Mouse (Mus musculus) liver, embryonic 14.5 days (tissue): ENCODE measurements around the gene Cisd3. TPM values are rescaled to one million over a fixed set of nuclear protein-coding genes. Genes with fewer than 3 reads are reported as not detected.

Experiments
- ATAC-seq: fragments of 200-750 bp; cut with Nextera tagmentation; 2 replicates; pipeline ENCODE4 v1.8.0; 2017; ENCODE audit warnings: moderate number of reproducible peaks, mild to moderate bottlenecking, moderate library complexity; ENCODE audit not compliant: insufficient read depth
- DNase-seq, 3 experiments: peaks; one replicate each; pipeline ENCODE4 v3.0.0-alpha.2; 2012 to 2013; ENCODE audit warnings: low read depth in 3 of 3, low spot score in 3 of 3
- H3K27ac ChIP-seq: fragments of 300-500 bp; sonication (generic); 2 replicates; pipeline ENCODE4 v1.5.1; 2014; ENCODE audit warnings: moderate library complexity, mild to moderate bottlenecking, control low read depth, inconsistent platforms
- H3K27me3 ChIP-seq: fragments of 300-500 bp; sonication (generic); 2 replicates; pipeline ENCODE4 v1.6.1; 2014; ENCODE audit warnings: mild to moderate bottlenecking, low read length, moderate library complexity; ENCODE audit not compliant: control insufficient read depth, insufficient read depth
- H3K36me3 ChIP-seq: fragments of 300-500 bp; sonication (generic); replicated peaks from 2 replicates; pipeline ENCODE4 v1.6.1; 2014; ENCODE audit warnings: low read depth; ENCODE audit not compliant: control insufficient read depth, insufficient read depth
- H3K4me1 ChIP-seq, 2 experiments: fragments of 200-500 bp in 1 of 2; fragments of 300-500 bp in 1 of 2; sonication (generic) in 1 of 2; replicated peaks; 2 replicates each; pipeline ENCODE4 v1.6.1; 2012 to 2014; ENCODE audit warnings: antibody characterized with exemption in 1 of 2, inconsistent platforms in 1 of 2, low read length in 1 of 2; ENCODE audit not compliant: control insufficient read depth in 2 of 2, insufficient read depth in 2 of 2
- H3K4me2 ChIP-seq: fragments of 300-500 bp; sonication (generic); 2 replicates; pipeline ENCODE4 v1.6.1; 2014; ENCODE audit warnings: low read depth, mild to moderate bottlenecking, control low read depth, moderate library complexity
- H3K4me3 ChIP-seq, 2 experiments: fragments of 200-500 bp in 1 of 2; fragments of 300-500 bp in 1 of 2; sonication (generic) in 1 of 2; 2 replicates each; pipeline ENCODE4 v1.5.1; 2012 to 2014; ENCODE audit warnings: low read depth in 2 of 2, low read length in 2 of 2, mild to moderate bottlenecking in 2 of 2, control low read depth in 1 of 2, inconsistent platforms in 1 of 2, moderate library complexity in 1 of 2; ENCODE audit not compliant: insufficient read depth in 1 of 2
- H3K9ac ChIP-seq: fragments of 300-500 bp; sonication (generic); replicated peaks from 2 replicates; pipeline ENCODE4 v1.6.1; 2014; ENCODE audit warnings: mild to moderate bottlenecking, control low read depth, moderate library complexity
- H3K9me3 ChIP-seq: fragments of 300-500 bp; sonication (generic); 2 replicates; pipeline ENCODE4 v1.6.1; 2016; ENCODE audit warnings: low read length, mixed read lengths; ENCODE audit not compliant: control insufficient read depth
- CTCF ChIP-seq: IDR thresholded peaks from 2 replicates; pipeline ENCODE4 v1.5.1; 2016; ENCODE audit warnings: antibody characterized with exemption, low read depth, control low read depth
- EP300 ChIP-seq: IDR thresholded peaks from 2 replicates; pipeline ENCODE4 v1.6.1; 2016; ENCODE audit warnings: antibody characterized with exemption, low read depth
- WGBS: fragments of 180-500 bp; shearing (Covaris S2); extraction: QIAGEN DNeasy Blood & Tissue Kit; methylation state at CpG from one replicate; pipeline ENCODE4 v1.1.7; 2014; ENCODE audit not compliant: insufficient replicate concordance; 5-methylcytosine and 5-hydroxymethylcytosine counted together
- polyA plus RNA-seq, 2 experiments: library from polyadenylated mRNA; depleted of rRNA in 1 of 2; stranded (reverse) in 1 of 2; unstranded in 1 of 2; fragments of >200 nt; fragmentation: Nextera tagmentation in 1 of 2; extraction: Ambion mirVana in 1 of 2; gene quantifications; 2 replicates each; pipeline versions ENCODE4 v1.2.1 to v1.2.3; 2012 to 2014

Gene Cisd3
- polyA plus RNA-seq, 2 experiments, result 4.9 to 10.0 TPM

DNA sequence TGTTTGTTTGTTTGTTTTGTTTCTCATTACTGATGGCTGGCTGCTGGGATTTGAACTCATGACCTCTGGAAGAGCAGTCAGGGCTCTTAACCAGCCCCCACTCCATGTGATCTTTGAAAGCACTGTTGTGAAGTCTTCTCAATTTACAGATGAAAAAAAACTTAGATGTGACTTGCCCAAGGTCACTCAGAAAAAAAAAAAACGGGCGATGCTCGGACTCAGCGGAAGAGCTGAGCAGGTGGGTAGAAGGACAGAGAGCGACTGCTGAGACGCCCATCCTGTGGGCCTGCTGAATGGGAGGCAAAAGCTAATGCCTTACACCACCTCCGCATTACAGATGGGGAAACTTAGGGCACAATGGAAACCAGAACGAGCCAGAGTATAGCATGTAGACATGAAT is 11.0 kb downstream of the Cisd3 start:
- no peak overlapping the region for H3K27ac ChIP-seq
- no peak overlapping the region for H3K4me2 ChIP-seq
- DNase-seq (no peak), ATAC-seq (no peak)
- 71% methylated on average over 8 of the region's 8 CpGs for WGBS
- no peak overlapping the region for H3K4me3 ChIP-seq
- no peaks in the 10 kb centered on the region for H3K9me3 ChIP-seq
- H3K4me1 ChIP-seq, result peaks cover 0 to 6% of the 10 kb centered on the region in 2 experiments; a peak in 2 of 4 replicates
- H3K36me3 ChIP-seq, result no peaks in the 10 kb centered on the region
- no peak overlapping the region for H3K9ac ChIP-seq
- H3K27me3 ChIP-seq, result peaks cover 40% of the 10 kb centered on the region
- no peak for TF ChIP-seq EP300
- TF ChIP-seq CTCF, result no peak

DNA sequence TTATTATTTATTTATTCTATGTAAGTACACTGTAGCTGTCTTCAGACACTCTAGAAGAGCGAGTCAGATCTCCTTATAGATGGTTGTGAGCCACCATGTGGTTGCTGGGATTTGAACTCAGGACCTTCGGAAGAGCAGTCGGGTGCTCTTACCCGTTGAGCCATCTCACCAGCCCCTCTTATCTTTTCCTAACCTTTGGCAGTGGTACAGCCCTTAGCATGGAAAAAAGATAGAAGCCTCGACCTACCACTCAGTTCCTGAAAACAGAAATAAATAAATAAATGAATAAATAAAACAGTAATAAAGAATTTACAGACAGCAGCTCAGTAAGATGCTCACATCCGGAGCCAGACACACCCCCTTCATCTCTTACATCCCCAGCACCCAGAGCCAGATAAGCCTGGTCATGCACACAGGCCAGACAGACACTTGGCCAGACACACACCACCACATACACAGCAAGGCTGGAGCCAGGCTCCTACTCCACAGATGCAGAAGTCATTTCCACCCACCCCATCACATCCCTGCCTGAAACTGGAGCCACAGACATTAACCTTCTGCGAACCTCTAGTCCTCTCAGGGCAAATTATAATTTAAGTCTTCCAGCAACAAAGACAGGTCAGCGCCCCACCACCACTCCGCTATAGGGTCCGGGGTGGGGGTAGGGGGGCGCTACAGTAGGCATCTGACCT is 11.7 kb downstream of the Cisd3 start:
- no peak for ATAC-seq
- DNase-seq, result no peak
- Histone ChIP-seq H3K4me1 (peaks cover 0 to 10% of the 10 kb centered on the region in 2 experiments; a peak in 2 of 4 replicates), H3K9me3 (no peaks in the 10 kb centered on the region), H3K9ac (no peak overlapping the region), H3K4me2 (no peak overlapping the region), H3K36me3 (no peaks in the 10 kb centered on the region), H3K27me3 (peaks cover 44% of the 10 kb centered on the region), H3K4me3 (no peak overlapping the region), H3K27ac (no peak overlapping the region)
- 56% methylated on average over 11 of the region's 11 CpGs for WGBS
- TF ChIP-seq CTCF (no peak), EP300 (no peak)

- TF ChIP-seq CTCF (no peak), EP300 (no peak)
- Histone ChIP-seq H3K27ac (no peak overlapping the region), H3K4me2 (peak overlapping the region; percentile 76), H3K9me3 (no peaks in the 10 kb centered on the region), H3K9ac (no peak overlapping the region), H3K27me3 (peaks cover 44% of the 10 kb centered on the region), H3K4me1 (peaks cover 0 to 10% of the 10 kb centered on the region in 2 experiments; a peak in 2 of 4 replicates), H3K4me3 (peak overlapping the region; percentile 49 to 57), H3K36me3 (no peaks in the 10 kb centered on the region)
- no peak for DNase-seq
- ATAC-seq, result no peak
- WGBS, result 27% methylated on average over 14 of the region's 14 CpGs
Measured at GRCm38 (mm10) chr11:97697891-97698529, 12.4 kb downstream of the Cisd3 start.

- ATAC-seq (no peak), DNase-seq (no peak)
- no peaks in the 10 kb centered on the region for H3K9me3 ChIP-seq
- peak overlapping the region; percentile 76 for H3K4me2 ChIP-seq
- H3K36me3 ChIP-seq, result no peaks in the 10 kb centered on the region
- H3K27ac ChIP-seq, result no peak overlapping the region
- WGBS, result under 1% methylated on average over 63 of the region's 63 CpGs
- H3K4me3 ChIP-seq, result peak overlapping the region; percentile 49 to 57
- peaks cover under 1 to 13% of the 10 kb centered on the region in 2 experiments; a peak in 2 of 4 replicates for H3K4me1 ChIP-seq
- TF ChIP-seq CTCF (peak; percentile 29), EP300 (no peak)
- peaks cover 44% of the 10 kb centered on the region for H3K27me3 ChIP-seq
- H3K9ac ChIP-seq, result peak overlapping the region; percentile 36; the same call in 1 of the 2 replicates
Measured at GRCm38 (mm10) chr11:97698741-97699611, 13.3 kb downstream of the Cisd3 start.
